Mouse (Mus musculus) gastrocnemius, postnatal 36 days (tissue): ENCODE results near the gene Foxi1. TPM values are rescaled to one million over a fixed set of nuclear protein-coding genes. Genes with fewer than 3 reads are reported as not detected.

ENCODE experiments used
- DNase-seq, 2 experiments: peaks; one replicate each; pipeline ENCODE4 v3.0.0; 2022
- intact Hi-C: fragments of 180-260 bp; cut with DNase I; formaldehyde crosslinking; loops from one replicate; pipeline ENCODE4 v1.15.1; 2025
- total RNA-seq, 2 experiments: library from RNA; stranded (reverse); gene quantifications; 2 replicates each; pipeline ENCODE4 v1.2.3; 2021

Gene Foxi1
- total RNA-seq, 2 experiments from 2014 or later = not detected

GRCm38 (mm10) chr11:34166392-34166791 is 41.5 kb downstream of the Foxi1 start:
- intact Hi-C loops = no loop called here
- no peak for DNase-seq

- DNase-seq = no peak
- intact Hi-C loops = no loop called here
These were observed 42.6 kb downstream of the Foxi1 start for GRCm38 (mm10) chr11:34165278-34165677.

- intact Hi-C loops = no loop called here
- no peak for DNase-seq
These were observed 49.0 kb downstream of the Foxi1 start for GRCm38 (mm10) chr11:34158916-34159315.

GRCm38 (mm10) chr11:34155235-34155634 is 52.7 kb downstream of the Foxi1 start:
- intact Hi-C loops = no loop called here
- no peak for DNase-seq

Other genes starting within 250 kb of the Foxi1 start
- under 1 TPM; 0.10 TPM for gene Kcnmb1, start 245.1 kb downstream of the Foxi1 start, total RNA-seq
- not detected for gene Kcnip1, start 214.9 kb downstream of the Foxi1 start, total RNA-seq
- gene Lcp2, start 161.2 kb downstream of the Foxi1 start, total RNA-seq = 1 to 10 TPM; 1.3 TPM
- gene 4930469K13Rik, start 109.5 kb downstream of the Foxi1 start, total RNA-seq = not detected
- gene Fam196b, start 106.7 kb upstream of the Foxi1 start, total RNA-seq = under 1 TPM; 0.07 to 0.43 TPM